Mouse (Mus musculus) limb, embryonic 15.5 days (tissue): ENCODE data around the gene Lix1l. TPM values are rescaled to one million over a fixed set of nuclear protein-coding genes. Genes with fewer than 3 reads are reported as not detected.

Source experiments
- ATAC-seq: fragments of 200-750 bp; cut with Nextera tagmentation; 2 replicates; pipeline ENCODE4 v1.8.0; 2017; ENCODE audit warnings: low read depth, moderate TSS enrichment; ENCODE audit not compliant: insufficient number of reproducible peaks, low FRiP score, low TSS enrichment
- H3K27ac ChIP-seq: fragments of 300-500 bp; sonication (generic); 2 replicates; pipeline ENCODE4 v1.5.1; 2015; ENCODE audit warnings: moderate library complexity, mild to moderate bottlenecking, inconsistent platforms
- H3K27me3 ChIP-seq: fragments of 300-500 bp; sonication (generic); 2 replicates; pipeline ENCODE4 v1.6.1; 2015; ENCODE audit warnings: inconsistent platforms
- H3K36me3 ChIP-seq: fragments of 300-500 bp; sonication (generic); 2 replicates; pipeline ENCODE4 v1.6.1; 2015; ENCODE audit warnings: inconsistent platforms
- H3K4me1 ChIP-seq: fragments of 300-500 bp; sonication (generic); 2 replicates; pipeline ENCODE4 v1.6.1; 2015; ENCODE audit warnings: inconsistent platforms
- H3K4me2 ChIP-seq: fragments of 300-500 bp; sonication (generic); 2 replicates; pipeline ENCODE4 v1.6.1; 2015; ENCODE audit warnings: mild to moderate bottlenecking, inconsistent platforms
- H3K4me3 ChIP-seq: fragments of 300-500 bp; sonication (generic); 2 replicates; pipeline ENCODE4 v1.5.1; 2015; ENCODE audit warnings: mild to moderate bottlenecking, inconsistent platforms
- H3K9ac ChIP-seq: fragments of 300-500 bp; sonication (generic); 2 replicates; pipeline ENCODE4 v1.6.1; 2015; ENCODE audit warnings: inconsistent platforms
- H3K9me3 ChIP-seq: fragments of 300-500 bp; sonication (generic); 2 replicates; pipeline ENCODE4 v1.6.1; 2016; ENCODE audit warnings: inconsistent platforms
- WGBS: fragments of 180-500 bp; shearing (Covaris S2); methylation state at CpG from one replicate; pipeline ENCODE4 v1.1.7; 2015; 5-methylcytosine and 5-hydroxymethylcytosine counted together
- polyA plus RNA-seq: library from polyadenylated mRNA; unstranded; fragments of >200 nt; fragmentation: Nextera tagmentation; extraction: Ambion mirVana; gene quantifications from 2 replicates; pipeline ENCODE4 v1.2.1, GENCODE M21; 2015

Lix1l gene
- polyA plus RNA-seq, 1 experiment from 2014 or later, result 9.4 TPM

GRCm38 (mm10) chr3:96569506-96569905 is 31.4 kb upstream of the Lix1l start:
- H3K9ac ChIP-seq, result no peak overlapping the region
- 89% methylated on average over 13 of the region's 13 CpGs for WGBS
- H3K4me3 ChIP-seq, result no peak overlapping the region
- ATAC-seq, result no peak
- H3K36me3 ChIP-seq, result no peaks in the 10 kb centered on the region
- H3K4me2 ChIP-seq, result no peak overlapping the region
- H3K27me3 ChIP-seq, result no peaks in the 10 kb centered on the region
- H3K9me3 ChIP-seq, result no peaks in the 10 kb centered on the region
- H3K27ac ChIP-seq, result no peak overlapping the region
- peaks cover 3% of the 10 kb centered on the region for H3K4me1 ChIP-seq

GRCm38 (mm10) chr3:96569966-96570605 is 30.9 kb upstream of the Lix1l start:
- H3K27ac ChIP-seq, result no peak overlapping the region
- ATAC-seq, result no peak

GRCm38 (mm10) chr3:96570643-96571042 is 30.3 kb upstream of the Lix1l start:
- Histone ChIP-seq H3K36me3 (no peaks in the 10 kb centered on the region), H3K4me2 (no peak overlapping the region), H3K9ac (no peak overlapping the region), H3K27ac (no peak overlapping the region), H3K4me3 (no peak overlapping the region), H3K27me3 (no peaks in the 10 kb centered on the region), H3K4me1 (peaks cover 4% of the 10 kb centered on the region), H3K9me3 (no peaks in the 10 kb centered on the region)
- 63% methylated on average over 7 of the region's 7 CpGs for WGBS
- ATAC-seq, result no peak

More at GRCm38 (mm10) chr3:96569966-96570605, 30.9 kb upstream of the Lix1l start:
- WGBS, result 85% methylated on average over 11 of the region's 11 CpGs
- Histone ChIP-seq H3K4me2 (no peak overlapping the region), H3K4me1 (no peaks in the 10 kb centered on the region; the same call in 1 of the 2 replicates), H3K36me3 (no peaks in the 10 kb centered on the region), H3K4me3 (no peak overlapping the region), H3K9me3 (no peaks in the 10 kb centered on the region), H3K27me3 (no peaks in the 10 kb centered on the region), H3K9ac (no peak overlapping the region)

GRCm38 (mm10) chr3:96571336-96571735 is 29.6 kb upstream of the Lix1l start:
- Histone ChIP-seq H3K27me3 (no peaks in the 10 kb centered on the region), H3K9me3 (no peaks in the 10 kb centered on the region), H3K27ac (no peak overlapping the region), H3K9ac (no peak overlapping the region), H3K4me3 (no peak overlapping the region), H3K36me3 (no peaks in the 10 kb centered on the region), H3K4me2 (no peak overlapping the region), H3K4me1 (peaks cover 10% of the 10 kb centered on the region)
- WGBS, result 68% methylated on average over 2 of the region's 2 CpGs
- ATAC-seq, result no peak

- no peak for ATAC-seq
- WGBS, result 76% methylated on average over 16 of the region's 16 CpGs
- no peak overlapping the region for H3K4me3 ChIP-seq
- H3K4me2 ChIP-seq, result no peak overlapping the region
- no peaks in the 10 kb centered on the region for H3K27me3 ChIP-seq
- no peaks in the 10 kb centered on the region for H3K9me3 ChIP-seq
- no peaks in the 10 kb centered on the region for H3K36me3 ChIP-seq
- H3K4me1 ChIP-seq, result peaks cover 18% of the 10 kb centered on the region
- H3K27ac ChIP-seq, result no peak overlapping the region
- H3K9ac ChIP-seq, result no peak overlapping the region
Observed at GRCm38 (mm10) chr3:96571896-96572698, 28.9 kb upstream of the Lix1l start.

- Histone ChIP-seq H3K27me3 (no peaks in the 10 kb centered on the region), H3K4me3 (no peak overlapping the region), H3K9ac (peak overlapping the region; percentile 1; the same call in 1 of the 2 replicates), H3K4me1 (peaks cover 25% of the 10 kb centered on the region), H3K4me2 (no peak overlapping the region), H3K9me3 (no peaks in the 10 kb centered on the region), H3K27ac (no peak overlapping the region), H3K36me3 (0 out of 2 replicates have a peak, but pooled peaks cover 4% of the 10 kb centered on the region)
- WGBS, result 75% methylated on average over 19 of the region's 19 CpGs
- no peak for ATAC-seq
Observed at GRCm38 (mm10) chr3:96573611-96574511, 27.1 kb upstream of the Lix1l start.

- H3K9me3 ChIP-seq, result no peaks in the 10 kb centered on the region
- WGBS, result 86% methylated on average over 8 of the region's 8 CpGs
- H3K36me3 ChIP-seq, result 0 out of 2 replicates have a peak, but pooled peaks cover 6% of the 10 kb centered on the region
- ATAC-seq, result no peak
- H3K27me3 ChIP-seq, result no peaks in the 10 kb centered on the region
- H3K9ac ChIP-seq, result no peak overlapping the region
- H3K4me2 ChIP-seq, result no peak overlapping the region
- peak overlapping the region; percentile 89 for H3K27ac ChIP-seq
- peaks cover 34% of the 10 kb centered on the region for H3K4me1 ChIP-seq
- no peak overlapping the region for H3K4me3 ChIP-seq
Observed at GRCm38 (mm10) chr3:96575272-96575984, 25.5 kb upstream of the Lix1l start.

GRCm38 (mm10) chr3:96576005-96576658 is 24.8 kb upstream of the Lix1l start:
- Histone ChIP-seq H3K4me1 (peaks cover 35% of the 10 kb centered on the region), H3K9me3 (no peaks in the 10 kb centered on the region), H3K9ac (no peak overlapping the region), H3K4me2 (peak overlapping the region; percentile 39), H3K27ac (peak overlapping the region; percentile 89), H3K4me3 (peak overlapping the region; percentile 19), H3K36me3 (0 out of 2 replicates have a peak, but pooled peaks cover 6% of the 10 kb centered on the region), H3K27me3 (no peaks in the 10 kb centered on the region)
- WGBS, result 37% methylated on average over 14 of the region's 14 CpGs
- peak; percentile 16; the same call in 1 of the 2 replicates for ATAC-seq

GRCm38 (mm10) chr3:96576690-96577541 is 24.0 kb upstream of the Lix1l start, which contains the start of gene Gm16253:
Gene Gm16253 (plus strand): TSS chr3:96576984.
- WGBS, result 23% methylated on average over 17 of the region's 17 CpGs
- Histone ChIP-seq H3K4me2 (peak within 1 kb of the TSS; percentile 39), H3K27ac (peak within 1 kb of the TSS; percentile 89), H3K9me3 (no peaks in the 10 kb centered on the region), H3K36me3 (0 out of 2 replicates have a peak, but pooled peaks cover 6% of the 10 kb centered on the region), H3K4me3 (peak within 1 kb of the TSS; percentile 19), H3K9ac (no peak within 1 kb of the TSS), H3K4me1 (peaks cover 35% of the 10 kb centered on the region), H3K27me3 (no peaks in the 10 kb centered on the region)
- peak; percentile 83 for ATAC-seq

GRCm38 (mm10) chr3:96577566-96577965 is 23.4 kb upstream of the Lix1l start:
- Histone ChIP-seq H3K27ac (peak overlapping the region; percentile 89), H3K9me3 (no peaks in the 10 kb centered on the region), H3K4me1 (peaks cover 35% of the 10 kb centered on the region), H3K9ac (no peak overlapping the region), H3K27me3 (no peaks in the 10 kb centered on the region), H3K4me3 (no peak overlapping the region; the same call in 1 of the 2 replicates), H3K4me2 (no peak overlapping the region), H3K36me3 (0 out of 2 replicates have a peak, but pooled peaks cover 6% of the 10 kb centered on the region)
- no peak for ATAC-seq
- WGBS, result 68% methylated on average over 4 of the region's 4 CpGs
